Mouse (Mus musculus) c-Kit-negative CD71-positive TER-119-positive erythroid progenitor cells, embryonic 14.5 days (primary cell): ENCODE data around the gene Myh6.

Experiments used
- DNase-seq: peaks from one replicate; pipeline ENCODE4 v3.0.0-alpha.2; 2013; ENCODE audit warnings: low read depth, low spot score

The Myh6 gene

DNA sequence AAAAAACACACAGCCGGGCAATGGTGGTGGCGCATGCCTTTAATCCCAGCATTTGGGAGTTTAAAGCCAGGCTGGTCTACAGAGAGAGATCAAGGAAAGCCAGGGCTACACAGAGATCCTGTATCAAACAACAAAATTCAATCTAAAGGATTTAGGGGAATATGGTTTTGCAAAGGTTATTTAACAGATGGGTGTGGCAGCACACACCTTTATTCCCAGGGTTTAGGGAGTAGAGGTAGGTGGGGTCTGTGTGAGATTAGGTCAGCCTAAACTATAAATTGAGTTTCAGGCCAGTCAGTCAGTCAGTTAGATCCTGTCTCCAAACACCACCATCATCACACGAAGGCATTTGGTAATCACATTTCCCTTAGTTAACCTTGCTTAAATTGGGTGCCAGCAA, 74.5 kb downstream of the Myh6 start, which contains the start of gene Pabpn1:
Gene Pabpn1, plus strand, starts transcription at position 301 of the 400 bp plus-strand sequence.
- DNase-seq = no peak
